Mouse (Mus musculus): Measurements from ENCODE around the gene Hoxd11. TPM values are rescaled to one million over a fixed set of nuclear protein-coding genes. Genes with fewer than 3 reads are reported as not detected.
A peak's percentile ranks its signal among the peaks of the same experiment; 100 is the strongest.

Hoxd11 gene
- polyA plus RNA-seq, 2 experiments, result 21.4 to 40.0 TPM

- 13% methylated on average over 27 of the region's 27 CpGs for WGBS
- H3K4me2 ChIP-seq (replicated peaks; ENCODE audit: low read depth, low read length, severe bottlenecking), result no peak overlapping the region
- H3K9me3 ChIP-seq (ENCODE audit: control insufficient read depth, low read length), result no peaks in the 10 kb centered on the region
- peaks cover 12% of the 10 kb centered on the region for H3K4me1 ChIP-seq (ENCODE audit: control insufficient read depth, insufficient read depth, low read length)
- DNase-seq (ENCODE audit: low spot score) (no peak), ATAC-seq (ENCODE audit: low FRiP score, low read depth) (no peak)
- peaks cover 97% of the 10 kb centered on the region for H3K27me3 ChIP-seq (ENCODE audit: control insufficient read depth, insufficient read depth, low read length)
- H3K9ac ChIP-seq (ENCODE audit: low read depth, low read length, severe bottlenecking), result no peak overlapping the region
- no peak overlapping the region for H3K4me3 ChIP-seq (replicated peaks; ENCODE audit: low read length)
- TF ChIP-seq POLR2A (IDR thresholded peaks at IDR 0.05; ENCODE audit: borderline replicate concordance, extremely low read depth, insufficient read depth, insufficient read length), result no peak
- H3K27ac ChIP-seq (replicated peaks; ENCODE audit: low read depth, low read length), result no peak overlapping the region
- H3K36me3 ChIP-seq (ENCODE audit: control insufficient read depth, insufficient read depth, low read length), result no peaks in the 10 kb centered on the region
Measured at GRCm38 (mm10) chr2:74734996-74735811, 55.8 kb downstream of the Hoxd11 start.

GRCm38 (mm10) chr2:74735851-74736687 is 56.7 kb downstream of the Hoxd11 start:
- no peak for DNase-seq (ENCODE audit: low spot score)
- 2% methylated on average over 36 of the region's 42 CpGs for WGBS
- Histone ChIP-seq H3K36me3 (ENCODE audit: control insufficient read depth, insufficient read depth, low read length) (no peaks in the 10 kb centered on the region), H3K27ac (replicated peaks; ENCODE audit: low read depth, low read length) (no peak overlapping the region), H3K9me3 (ENCODE audit: control insufficient read depth, low read length) (no peaks in the 10 kb centered on the region), H3K27me3 (ENCODE audit: control insufficient read depth, insufficient read depth, low read length) (peaks cover 97% of the 10 kb centered on the region), H3K9ac (ENCODE audit: low read depth, low read length, severe bottlenecking) (0 out of 2 replicates have a peak overlapping the region, but pooled peaks have one; percentile 13), H3K4me2 (replicated peaks; ENCODE audit: low read depth, low read length, severe bottlenecking) (peak overlapping the region; percentile 43), H3K4me1 (ENCODE audit: control insufficient read depth, insufficient read depth, low read length) (peaks cover 14% of the 10 kb centered on the region), H3K4me3 (replicated peaks; ENCODE audit: low read length) (peak overlapping the region; percentile 21)
- no peak; the same call in 1 of the 2 replicates for ATAC-seq (ENCODE audit: low FRiP score, low read depth)
- no peak for TF ChIP-seq POLR2A (IDR thresholded peaks at IDR 0.05; ENCODE audit: borderline replicate concordance, extremely low read depth, insufficient read depth, insufficient read length)

MicroRNA genes within 50 kb of the gene (microRNA counts, 519-probe panel; counts per million panel counts)
- 3,574 counts per million, percentile 72 among the panel's probes with 10 or more counts for microRNA mmu-miR-10b

Small RNA genes within 50 kb of the gene (microRNA-seq; reads per million reads assigned to microRNA genes)
- not detected for gene Gm44463
- gene Mir10b, result 11,758 reads per million, percentile 94 among the genes with 10 or more reads in this experiment

Other genes with a start within 250 kb of the Hoxd11 start
- 26.5 and 27.4 TPM in 2 replicates for gene Lnpk, start 100.1 kb upstream of the Hoxd11 start, polyA plus RNA-seq (2012; rRNA removed)
- 35.3 and 38.4 TPM in 2 replicates for gene Lnpk, start 100.1 kb upstream of the Hoxd11 start, polyA plus RNA-seq (2014; fragmentation: Nextera tagmentation; extraction: Ambion mirVana)
- gene Evx2, start 20.0 kb upstream of the Hoxd11 start, polyA plus RNA-seq (2012; rRNA removed), result 8.9 and 15.2 TPM in 2 replicates
- 2.3 and 3.4 TPM in 2 replicates for gene Evx2, start 20.0 kb upstream of the Hoxd11 start, polyA plus RNA-seq (2014; fragmentation: Nextera tagmentation; extraction: Ambion mirVana)
- gene Hoxd13, start 11.2 kb upstream of the Hoxd11 start, polyA plus RNA-seq (2012; rRNA removed), result 109 and 150 TPM in 2 replicates
- gene Hoxd13, start 11.2 kb upstream of the Hoxd11 start, polyA plus RNA-seq (2014; fragmentation: Nextera tagmentation; extraction: Ambion mirVana), result 54.6 and 70.5 TPM in 2 replicates
- 43.3 and 58.3 TPM in 2 replicates for gene Hoxd12, start 4.5 kb upstream of the Hoxd11 start, polyA plus RNA-seq (2012; rRNA removed)
- 38.4 and 53.0 TPM in 2 replicates for gene Hoxd12, start 4.5 kb upstream of the Hoxd11 start, polyA plus RNA-seq (2014; fragmentation: Nextera tagmentation; extraction: Ambion mirVana)
- gene Hoxd10, start 12.4 kb downstream of the Hoxd11 start, polyA plus RNA-seq (2012; rRNA removed), result 37.9 and 39.4 TPM in 2 replicates
- gene Hoxd10, start 12.4 kb downstream of the Hoxd11 start, polyA plus RNA-seq (2014; fragmentation: Nextera tagmentation; extraction: Ambion mirVana), result 18.3 and 26.1 TPM in 2 replicates
- 19.6 and 25.7 TPM in 2 replicates for gene Hoxd9, start 18.2 kb downstream of the Hoxd11 start, polyA plus RNA-seq (2012; rRNA removed)
- gene Hoxd9, start 18.2 kb downstream of the Hoxd11 start, polyA plus RNA-seq (2014; fragmentation: Nextera tagmentation; extraction: Ambion mirVana), result 7.6 and 8.7 TPM in 2 replicates
- 12.7 and 13.1 TPM in 2 replicates for gene Hoxd8, start 25.1 kb downstream of the Hoxd11 start, polyA plus RNA-seq (2012; rRNA removed)
- 11.4 and 12.8 TPM in 2 replicates for gene Hoxd8, start 25.1 kb downstream of the Hoxd11 start, polyA plus RNA-seq (2014; fragmentation: Nextera tagmentation; extraction: Ambion mirVana)
- 2.3 and 2.8 TPM in 2 replicates for gene Hoxd3, start 32.4 kb downstream of the Hoxd11 start, polyA plus RNA-seq (2012; rRNA removed)
- 0.59 and 0.95 TPM in 2 replicates for gene Hoxd3, start 32.4 kb downstream of the Hoxd11 start, polyA plus RNA-seq (2014; fragmentation: Nextera tagmentation; extraction: Ambion mirVana)
- 14.7 and 17.8 TPM in 2 replicates for gene Hoxd4, start 32.4 kb downstream of the Hoxd11 start, polyA plus RNA-seq (2012; rRNA removed)
- 0.63 and 0.73 TPM in 2 replicates for gene Hoxd4, start 32.4 kb downstream of the Hoxd11 start, polyA plus RNA-seq (2014; fragmentation: Nextera tagmentation; extraction: Ambion mirVana)
- 5.0 and 5.9 TPM in 2 replicates for gene Gm28230, start 47.2 kb downstream of the Hoxd11 start, polyA plus RNA-seq (2012; rRNA removed)
- gene Gm28230, start 47.2 kb downstream of the Hoxd11 start, polyA plus RNA-seq (2014; fragmentation: Nextera tagmentation; extraction: Ambion mirVana), result 0.18 and 0.21 TPM in 2 replicates
- 0.50 and 0.59 TPM in 2 replicates for gene Hoxd1, start 83.4 kb downstream of the Hoxd11 start, polyA plus RNA-seq (2012; rRNA removed)
- gene Hoxd1, start 83.4 kb downstream of the Hoxd11 start, polyA plus RNA-seq (2014; fragmentation: Nextera tagmentation; extraction: Ambion mirVana), result 0.44 and 0.48 TPM in 2 replicates
- 69.0 and 72.4 TPM in 2 replicates for gene Mtx2, start 146.2 kb downstream of the Hoxd11 start, polyA plus RNA-seq (2012; rRNA removed)
- gene Mtx2, start 146.2 kb downstream of the Hoxd11 start, polyA plus RNA-seq (2014; fragmentation: Nextera tagmentation; extraction: Ambion mirVana), result 121 and 132 TPM in 2 replicates